Mouse (Mus musculus) intestine, embryonic 16.5 days (tissue): ENCODE data around the gene Pdzd2. TPM values are rescaled to one million over a fixed set of nuclear protein-coding genes. Genes with fewer than 3 reads are reported as not detected.

Experiments used
- ATAC-seq: fragments of 200-750 bp; cut with Nextera tagmentation; 2 replicates; pipeline ENCODE4 v1.8.0; 2017; ENCODE audit warnings: moderate TSS enrichment, moderate library complexity
- H3K27ac ChIP-seq: fragments of 300-500 bp; sonication (generic); 2 replicates; pipeline ENCODE4 v1.5.1; 2014; ENCODE audit warnings: mild to moderate bottlenecking, low read length
- H3K27me3 ChIP-seq: fragments of 300-500 bp; sonication (generic); replicated peaks from 2 replicates; pipeline ENCODE4 v1.6.1; 2014; ENCODE audit warnings: low read length, control low read depth, mixed read lengths; ENCODE audit not compliant: control insufficient read depth, insufficient read depth
- H3K36me3 ChIP-seq: fragments of 300-500 bp; sonication (generic); 2 replicates; pipeline ENCODE4 v1.6.1; 2014; ENCODE audit warnings: low read length, control low read depth; ENCODE audit not compliant: control insufficient read depth, insufficient read depth
- H3K4me1 ChIP-seq: fragments of 300-500 bp; sonication (generic); 2 replicates; pipeline ENCODE4 v1.6.1; 2014; ENCODE audit warnings: low read length, control low read depth, mixed read lengths; ENCODE audit not compliant: control insufficient read depth, insufficient read depth
- H3K4me2 ChIP-seq: fragments of 300-500 bp; sonication (generic); 2 replicates; pipeline ENCODE4 v1.6.1; 2014; ENCODE audit warnings: low read depth, low read length, control low read depth
- H3K4me3 ChIP-seq: fragments of 300-500 bp; sonication (generic); 2 replicates; pipeline ENCODE4 v1.5.1; 2014; ENCODE audit warnings: mild to moderate bottlenecking, low read length
- H3K9ac ChIP-seq: fragments of 300-500 bp; sonication (generic); 2 replicates; pipeline ENCODE4 v1.6.1; 2014; ENCODE audit warnings: low read depth, low read length
- H3K9me3 ChIP-seq: fragments of 300-500 bp; sonication (generic); 2 replicates; pipeline ENCODE4 v1.6.1; 2016; ENCODE audit warnings: low read length, control low read depth; ENCODE audit not compliant: control insufficient read depth
- WGBS: fragments of 180-500 bp; shearing (Covaris S2); extraction: QIAGEN DNeasy Blood & Tissue Kit; methylation state at CpG from one replicate; pipeline ENCODE4 v1.1.7; 2014; 5-methylcytosine and 5-hydroxymethylcytosine counted together
- polyA plus RNA-seq: library from polyadenylated mRNA; unstranded; fragments of >200 nt; fragmentation: Nextera tagmentation; extraction: Ambion mirVana; gene quantifications from 2 replicates; pipeline ENCODE4 v1.2.1, GENCODE M21; 2015

The Pdzd2 gene
- polyA plus RNA-seq, 1 experiment from 2014 or later: 9.1 TPM

DNA sequence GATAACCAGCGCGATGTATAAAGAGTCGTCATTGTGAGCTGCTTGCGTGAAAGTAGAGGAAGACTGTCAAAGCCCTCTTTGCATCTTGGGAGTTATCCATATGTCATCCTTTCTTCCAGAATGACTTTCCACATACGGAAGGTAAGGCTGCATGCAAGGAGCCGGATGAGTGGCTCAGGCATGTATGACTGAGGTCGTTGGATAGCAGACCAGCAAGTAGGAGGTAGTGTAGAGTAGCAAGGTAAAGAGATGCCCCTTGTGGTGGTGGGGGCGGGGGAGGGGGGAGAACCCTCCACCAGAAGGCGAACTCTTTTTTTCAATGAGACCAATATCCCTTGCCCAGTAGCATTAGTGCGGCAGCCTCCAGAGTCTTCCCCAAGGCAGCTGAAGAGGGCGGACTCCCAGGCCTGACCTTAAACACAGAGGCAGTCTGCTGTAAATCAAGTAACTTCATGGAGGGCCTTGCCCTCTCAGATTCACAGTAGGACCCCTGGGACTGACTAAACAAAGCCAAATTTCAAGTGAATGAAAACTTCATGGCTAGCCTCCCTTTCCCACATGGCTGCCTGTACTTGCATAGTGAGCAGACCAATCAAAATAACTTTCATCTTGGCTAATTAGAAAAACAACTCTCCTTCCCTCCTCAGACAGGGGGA lies 22.7 kb upstream of the Pdzd2 start:
- H3K36me3 ChIP-seq: no peaks in the 10 kb centered on the region
- H3K4me2 ChIP-seq: no peak overlapping the region

DNA sequence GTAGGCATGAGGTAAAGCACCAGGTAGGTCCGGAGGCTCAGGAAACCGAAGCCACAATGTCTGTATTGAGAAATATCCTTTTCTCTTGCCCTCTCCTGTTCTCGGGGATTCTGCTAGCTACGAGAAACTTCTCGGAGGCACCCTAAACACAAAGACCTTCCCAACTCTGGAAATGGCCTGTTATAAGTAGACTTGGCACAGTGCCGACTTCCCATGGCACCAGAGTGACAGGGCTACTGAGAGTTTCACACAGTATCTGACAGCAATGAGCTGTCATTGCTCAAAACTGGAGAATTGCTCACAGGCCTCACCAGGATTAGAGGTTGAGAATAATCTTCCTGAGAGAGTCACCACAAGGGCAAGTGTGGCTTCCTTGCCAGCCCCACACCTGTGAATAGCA lies 21.0 kb upstream of the Pdzd2 start:
- no peaks in the 10 kb centered on the region for H3K36me3 ChIP-seq
- no peaks in the 10 kb centered on the region for H3K9me3 ChIP-seq
- no peak overlapping the region for H3K27ac ChIP-seq
- H3K27me3 ChIP-seq: no peaks in the 10 kb centered on the region; the same call in 1 of the 2 replicates
- no peak for ATAC-seq
- no peak overlapping the region for H3K9ac ChIP-seq
- no peak overlapping the region for H3K4me2 ChIP-seq
- no peak overlapping the region for H3K4me3 ChIP-seq
- WGBS: 82% methylated on average over 6 of the region's 6 CpGs
- H3K4me1 ChIP-seq: no peaks in the 10 kb centered on the region

More for the DNA sequence above, 22.7 kb upstream of the Pdzd2 start:
- Histone ChIP-seq H3K9me3 (no peaks in the 10 kb centered on the region), H3K27me3 (no peaks in the 10 kb centered on the region; the same call in 1 of the 2 replicates), H3K4me1 (no peaks in the 10 kb centered on the region), H3K27ac (no peak overlapping the region), H3K4me3 (no peak overlapping the region), H3K9ac (no peak overlapping the region)
- ATAC-seq: no peak
- 80% methylated on average over 11 of the region's 11 CpGs for WGBS

DNA sequence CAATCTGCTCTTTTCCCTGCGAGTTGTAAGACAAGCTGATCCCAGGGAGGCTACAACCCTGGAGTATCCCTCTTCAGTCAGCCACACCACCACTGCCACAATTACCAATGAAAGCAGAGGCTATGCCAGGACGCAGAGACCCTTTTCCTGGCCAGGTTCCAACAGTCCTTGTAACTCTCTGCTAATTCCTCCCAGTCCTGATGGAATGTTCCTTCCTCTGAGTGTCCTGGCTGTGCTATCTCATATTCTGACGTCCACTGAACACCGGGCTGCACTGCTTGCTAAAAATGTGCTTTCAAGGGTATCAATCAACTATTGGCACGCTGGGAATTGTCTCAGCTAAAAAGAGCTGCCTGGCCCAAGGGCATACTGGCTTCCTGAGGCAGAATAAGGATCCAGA lies 18.7 kb upstream of the Pdzd2 start:
- WGBS: 46% methylated on average over 5 of the region's 5 CpGs
- ATAC-seq: no peak
- no peak overlapping the region for H3K27ac ChIP-seq
- H3K36me3 ChIP-seq: no peaks in the 10 kb centered on the region
- no peaks in the 10 kb centered on the region for H3K4me1 ChIP-seq
- no peak overlapping the region for H3K4me3 ChIP-seq
- H3K27me3 ChIP-seq: no peaks in the 10 kb centered on the region; the same call in 1 of the 2 replicates
- no peak overlapping the region for H3K9ac ChIP-seq
- no peak overlapping the region for H3K4me2 ChIP-seq
- H3K9me3 ChIP-seq: no peaks in the 10 kb centered on the region

DNA sequence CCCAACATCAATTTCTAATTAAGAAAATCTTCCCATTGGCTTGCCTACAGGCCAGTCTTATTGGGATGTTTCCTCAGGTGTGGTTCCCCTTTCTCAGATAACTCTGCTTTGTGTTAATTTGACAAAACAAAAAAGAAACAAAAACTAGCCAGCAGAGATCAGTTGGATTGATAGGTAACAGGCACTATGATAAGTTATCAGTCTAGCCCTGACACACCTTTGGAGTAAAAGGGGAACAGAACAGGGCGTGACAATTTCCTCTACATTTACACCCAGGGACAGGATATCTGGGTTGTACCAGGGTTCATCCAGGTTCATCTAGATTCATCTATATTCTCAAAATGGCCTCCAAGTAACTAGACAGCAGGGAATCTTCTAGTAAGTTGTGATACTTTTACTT lies 18.0 kb upstream of the Pdzd2 start:
- H3K4me2 ChIP-seq: no peak overlapping the region
- H3K27ac ChIP-seq: no peak overlapping the region
- no peaks in the 10 kb centered on the region; the same call in 1 of the 2 replicates for H3K27me3 ChIP-seq
- no peak overlapping the region for H3K4me3 ChIP-seq
- no peak overlapping the region for H3K9ac ChIP-seq
- no peak for ATAC-seq
- H3K4me1 ChIP-seq: no peaks in the 10 kb centered on the region
- H3K9me3 ChIP-seq: no peaks in the 10 kb centered on the region
- H3K36me3 ChIP-seq: no peaks in the 10 kb centered on the region
- 76% methylated on average over 1 of the region's 1 CpGs for WGBS

DNA sequence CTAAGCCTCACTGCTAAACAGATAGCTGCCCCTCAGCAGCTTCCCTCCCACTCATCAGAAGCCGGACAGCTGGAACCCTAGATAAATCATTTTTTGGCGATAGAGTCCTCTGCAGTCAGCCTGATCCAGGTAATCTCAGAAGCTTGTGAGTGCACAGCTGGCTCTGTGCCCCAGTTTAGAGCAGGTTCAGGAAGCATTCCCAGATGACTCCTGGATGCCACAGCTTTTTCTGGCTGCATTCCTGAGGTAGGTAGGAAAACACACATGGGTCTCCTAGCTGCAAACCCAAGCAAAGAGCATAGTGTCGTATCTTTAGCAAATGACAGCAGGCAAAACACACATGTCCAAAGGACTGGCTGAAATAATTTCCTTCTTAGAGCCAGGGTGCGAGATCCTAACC lies 13.5 kb upstream of the Pdzd2 start:
- Histone ChIP-seq H3K36me3 (no peaks in the 10 kb centered on the region), H3K27ac (no peak overlapping the region), H3K4me3 (no peak overlapping the region), H3K4me2 (no peak overlapping the region), H3K4me1 (no peaks in the 10 kb centered on the region), H3K9me3 (no peaks in the 10 kb centered on the region), H3K9ac (no peak overlapping the region), H3K27me3 (peaks cover 7% of the 10 kb centered on the region; the same call in 1 of the 2 replicates)
- whole genome bisulfite sequencing: 41% methylated on average over 4 of the region's 4 CpGs
- ATAC-seq: no peak

DNA sequence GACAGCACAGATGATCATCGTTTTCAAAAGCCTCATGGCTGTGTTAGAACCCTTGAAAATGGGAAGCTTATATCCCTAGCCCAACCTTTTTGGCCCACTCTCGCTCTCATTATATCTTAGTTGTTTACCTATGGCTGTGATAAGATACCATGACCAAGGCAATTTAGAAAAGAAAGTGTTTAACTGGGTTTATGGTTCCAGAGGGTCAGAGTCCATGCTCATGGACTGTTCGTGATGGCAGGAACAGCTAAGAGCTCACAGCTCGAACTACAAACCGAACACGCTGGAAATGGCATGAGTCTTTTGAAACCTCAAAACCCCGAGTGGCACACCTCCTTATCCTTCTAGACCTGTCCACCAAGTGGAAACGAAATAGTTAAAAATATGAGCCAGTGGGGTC lies 11.2 kb upstream of the Pdzd2 start:
- Histone ChIP-seq H3K9ac (no peak overlapping the region), H3K4me2 (no peak overlapping the region), H3K27me3 (peaks cover 7% of the 10 kb centered on the region; the same call in 1 of the 2 replicates), H3K36me3 (no peaks in the 10 kb centered on the region), H3K27ac (no peak overlapping the region), H3K4me1 (no peaks in the 10 kb centered on the region), H3K4me3 (no peak overlapping the region), H3K9me3 (0 out of 2 replicates have a peak, but pooled peaks cover 4% of the 10 kb centered on the region)
- 77% methylated on average over 8 of the region's 8 CpGs for whole genome bisulfite sequencing
- peak; percentile 68; the same call in 1 of the 2 replicates for ATAC-seq

DNA sequence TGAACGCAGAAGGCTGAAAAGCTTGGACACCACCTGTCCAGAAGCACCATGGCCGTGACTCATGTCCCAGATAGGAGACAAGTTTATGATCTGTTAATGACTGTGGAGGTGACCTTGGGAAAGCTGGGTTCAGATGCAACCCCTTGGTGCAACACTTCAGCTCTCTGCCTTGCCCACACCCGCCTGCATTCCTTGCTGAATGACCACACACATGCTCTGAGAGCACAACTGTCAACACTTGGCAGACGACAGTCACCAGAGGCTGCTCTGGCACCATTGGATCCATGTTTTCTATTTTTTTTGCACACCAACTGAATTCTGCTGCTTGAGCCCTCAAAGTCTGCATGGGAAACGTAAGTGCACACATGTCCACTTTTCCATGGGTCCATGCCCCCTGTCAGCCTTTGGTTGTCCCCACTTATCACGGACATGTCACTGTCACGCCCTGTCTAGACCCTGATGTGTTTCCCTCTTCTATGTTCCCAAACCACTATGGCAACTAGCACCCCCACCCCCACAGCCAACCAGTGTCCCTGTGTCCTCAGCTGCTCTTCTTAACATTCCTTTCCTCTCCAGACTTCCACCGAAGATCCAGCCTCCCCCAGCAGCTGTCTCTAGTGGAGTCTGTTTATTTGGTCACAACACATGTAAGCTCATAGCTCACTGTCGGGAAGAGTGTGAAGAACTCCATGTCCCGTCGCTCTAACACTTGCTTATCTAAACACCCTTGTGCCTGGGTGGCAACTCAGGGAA lies 10.0 kb upstream of the Pdzd2 start:
- 57% methylated on average over 11 of the region's 11 CpGs for WGBS
- Histone ChIP-seq H3K36me3 (no peaks in the 10 kb centered on the region), H3K4me3 (no peak overlapping the region), H3K9me3 (0 out of 2 replicates have a peak, but pooled peaks cover 4% of the 10 kb centered on the region), H3K27me3 (peaks cover 8% of the 10 kb centered on the region; the same call in 1 of the 2 replicates), H3K4me1 (no peaks in the 10 kb centered on the region), H3K9ac (no peak overlapping the region), H3K4me2 (no peak overlapping the region), H3K27ac (no peak overlapping the region)
- peak; percentile 26; the same call in 1 of the 2 replicates for ATAC-seq

DNA sequence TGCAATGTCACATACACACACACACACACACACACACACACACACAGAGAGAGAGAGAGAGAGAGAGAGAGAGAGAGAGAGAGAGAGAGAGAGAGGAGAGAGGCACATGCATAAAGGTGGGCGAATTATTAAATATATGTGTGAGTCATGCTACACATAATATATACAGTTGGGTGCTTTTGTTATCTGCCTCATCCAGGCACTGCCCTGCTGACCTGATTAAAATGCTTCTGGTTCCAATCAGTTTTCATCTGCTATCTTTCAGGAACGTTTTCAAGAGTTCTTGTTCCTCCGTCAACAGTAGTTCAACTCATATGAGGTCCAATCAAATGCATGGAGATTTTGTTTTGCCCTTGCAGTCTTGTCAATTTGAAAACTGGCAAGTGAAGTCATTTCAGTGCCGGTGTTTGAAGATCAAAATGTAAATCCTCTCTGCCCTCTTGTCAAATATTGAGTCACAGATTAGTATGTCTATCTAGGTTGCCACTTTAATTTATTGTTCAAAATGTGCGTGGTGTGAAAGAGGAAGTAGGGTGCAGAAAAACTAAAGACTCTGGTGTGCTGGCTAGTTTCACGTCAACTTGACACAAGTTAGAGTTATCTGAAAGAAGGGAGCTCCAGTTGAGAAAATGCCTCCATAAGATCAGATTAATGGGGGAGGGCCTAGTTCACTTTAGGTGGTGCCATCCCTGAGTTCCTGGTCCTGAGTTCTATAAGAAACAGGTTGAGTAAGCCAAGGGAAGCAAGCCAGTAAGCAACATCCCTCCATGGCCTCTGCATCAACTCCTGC lies 2.6 kb upstream of the Pdzd2 start:
- Histone ChIP-seq H3K4me1 (peaks cover 4% of the 10 kb centered on the region), H3K9ac (no peak overlapping the region), H3K27me3 (peaks cover 30% of the 10 kb centered on the region), H3K36me3 (no peaks in the 10 kb centered on the region), H3K9me3 (0 out of 2 replicates have a peak, but pooled peaks cover 4% of the 10 kb centered on the region), H3K4me3 (no peak overlapping the region), H3K27ac (no peak overlapping the region), H3K4me2 (no peak overlapping the region)
- WGBS: 71% methylated on average over 6 of the region's 6 CpGs
- ATAC-seq: no peak
